Mouse (Mus musculus): ENCODE measurements around the gene Zfr.
"Not testable (repeated sequence)": the region's sequence is repeated elsewhere in the genome, so short reads cannot be mapped to it uniquely, and the experiment has no call there.

The Zfr gene

GRCm38 (mm10) chr15:12216798-12217197, 99.2 kb downstream of the Zfr start:
- no peak for DNase-seq (ENCODE audit: low spot score)

- DNase-seq (ENCODE audit: low spot score) = not testable (repeated sequence)
Observed at GRCm38 (mm10) chr15:12217332-12217731, 99.7 kb downstream of the Zfr start.

- no peak for DNase-seq (ENCODE audit: low spot score)
Observed at GRCm38 (mm10) chr15:12217849-12218248, 100.2 kb downstream of the Zfr start.

GRCm38 (mm10) chr15:12218583-12219382, 101.2 kb downstream of the Zfr start:
- DNase-seq (ENCODE audit: low spot score) = no peak

GRCm38 (mm10) chr15:12221131-12221530, 103.5 kb downstream of the Zfr start:
- no peak for DNase-seq (ENCODE audit: low spot score)

- DNase-seq (ENCODE audit: low spot score) = no peak
Observed at GRCm38 (mm10) chr15:12222564-12223302, 105.1 kb downstream of the Zfr start.

- no peak for DNase-seq (ENCODE audit: low spot score)
Observed at GRCm38 (mm10) chr15:12223393-12223792, 105.8 kb downstream of the Zfr start.

GRCm38 (mm10) chr15:12224239-12224638, 106.6 kb downstream of the Zfr start:
- no peak for DNase-seq (ENCODE audit: low spot score)

GRCm38 (mm10) chr15:12225062-12225461, 107.4 kb downstream of the Zfr start:
- DNase-seq (ENCODE audit: low spot score) = no peak

GRCm38 (mm10) chr15:12226908-12227307, 109.3 kb downstream of the Zfr start:
- no peak for DNase-seq (ENCODE audit: low spot score)

- no peak for DNase-seq (ENCODE audit: low spot score)
Observed at GRCm38 (mm10) chr15:12227355-12227754, 109.7 kb downstream of the Zfr start.

- DNase-seq (ENCODE audit: low spot score) = no peak
Observed at GRCm38 (mm10) chr15:12229603-12230242, 112.1 kb downstream of the Zfr start.

GRCm38 (mm10) chr15:12230243-12230935, 112.8 kb downstream of the Zfr start:
- DNase-seq (ENCODE audit: low spot score) = peak; percentile 37

GRCm38 (mm10) chr15:12231462-12231861, 113.8 kb downstream of the Zfr start:
- no peak for DNase-seq (ENCODE audit: low spot score)

- DNase-seq (ENCODE audit: low spot score) = no peak
Observed at GRCm38 (mm10) chr15:12232429-12232828, 114.8 kb downstream of the Zfr start.

- no peak for DNase-seq (ENCODE audit: low spot score)
Observed at GRCm38 (mm10) chr15:12233021-12233420, 115.4 kb downstream of the Zfr start.

All from c-Kit-positive CD71-positive TER-119-positive erythroid progenitor cells, embryonic 14.5 days (primary cell).